Mouse (Mus musculus) ES-Bruce4 (cell line): Measurements from ENCODE around the gene Plcb1. TPM values are rescaled to one million over a fixed set of nuclear protein-coding genes. Genes with fewer than 3 reads are reported as not detected.

ENCODE experiments used
- H3K27ac ChIP-seq: 2 replicates; pipeline ENCODE4 v1.5.1; 2012; ENCODE audit warnings: low read length, inconsistent platforms; ENCODE audit not compliant: insufficient read depth
- H3K27me3 ChIP-seq: 2 replicates; pipeline ENCODE4 v1.6.1; 2012; ENCODE audit warnings: mild to moderate bottlenecking, low read length, inconsistent platforms; ENCODE audit not compliant: control insufficient read depth, poor library complexity, insufficient read depth, severe bottlenecking
- H3K36me3 ChIP-seq: 2 replicates; pipeline ENCODE4 v1.6.1; 2012; ENCODE audit warnings: inconsistent platforms, mild to moderate bottlenecking, low read length, moderate library complexity; ENCODE audit not compliant: control insufficient read depth, poor library complexity, insufficient read depth, severe bottlenecking
- H3K4me1 ChIP-seq: one replicate; pipeline ENCODE4 v1.8.1; 2011; ENCODE audit warnings: low read length; ENCODE audit not compliant: control insufficient read depth, insufficient read depth
- H3K4me3 ChIP-seq: 2 replicates; pipeline ENCODE4 v1.5.1; 2011; ENCODE audit warnings: low read depth, mild to moderate bottlenecking, low read length
- H3K9ac ChIP-seq: 2 replicates; pipeline ENCODE4 v1.6.1; 2012; ENCODE audit warnings: low read depth, mild to moderate bottlenecking, inconsistent platforms; ENCODE audit not compliant: poor library complexity, severe bottlenecking
- H3K9me3 ChIP-seq: replicated peaks from 2 replicates; pipeline ENCODE4 v1.6.1; 2012; ENCODE audit warnings: mild to moderate bottlenecking, low read length, inconsistent platforms; ENCODE audit not compliant: control insufficient read depth, poor library complexity, insufficient read depth, severe bottlenecking
- CTCF ChIP-seq: IDR thresholded peaks from one replicate; pipeline ENCODE4 v1.8.1; 2011; ENCODE audit warnings: low read depth, low read length
- EP300 ChIP-seq: IDR thresholded peaks from 2 replicates; pipeline ENCODE4 v1.6.1; 2011; ENCODE audit warnings: low read depth, low read length; ENCODE audit not compliant: insufficient read depth
- POLR2A ChIP-seq: IDR thresholded peaks from one replicate; pipeline ENCODE4 v1.8.1; 2011; ENCODE audit warnings: low read length; ENCODE audit not compliant: insufficient read depth
- polyA plus RNA-seq: library from polyadenylated mRNA; stranded (reverse); fragments of >200 nt; gene quantifications from 2 replicates; pipeline ENCODE4 v1.2.4, GENCODE M21; 2011; ENCODE audit warnings: low read depth; ENCODE audit not compliant: missing spikeins, insufficient read depth, insufficient read length

The Plcb1 gene
- polyA plus RNA-seq, 1 experiment: 0.19 TPM

DNA sequence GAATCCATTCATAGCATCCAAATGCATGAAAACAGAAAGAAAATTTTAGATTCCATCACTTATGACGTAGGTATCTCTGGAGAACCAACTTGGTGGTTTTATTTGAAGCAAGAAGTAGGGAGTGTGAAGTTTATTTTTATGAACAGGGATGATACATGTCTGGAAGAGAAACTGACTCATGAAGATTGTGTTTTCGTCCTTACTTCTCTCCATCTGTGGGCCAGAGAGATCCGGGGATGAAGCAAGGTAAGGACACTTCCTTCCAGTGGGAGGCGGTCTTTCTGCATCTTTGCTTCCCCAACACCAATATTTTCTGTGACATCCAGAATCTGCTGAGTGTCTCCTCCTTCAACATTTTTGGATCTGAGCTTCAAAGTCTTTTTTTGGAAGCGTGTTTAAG lies 6.0 kb upstream of the Plcb1 start:
- no peak overlapping the region for H3K9ac ChIP-seq
- no peaks in the 10 kb centered on the region for H3K4me1 ChIP-seq
- H3K9me3 ChIP-seq: no peaks in the 10 kb centered on the region
- no peaks in the 10 kb centered on the region for H3K36me3 ChIP-seq
- TF ChIP-seq EP300 (no peak), CTCF (no peak), POLR2A (no peak)
- no peak overlapping the region for H3K4me3 ChIP-seq
- no peaks in the 10 kb centered on the region for H3K27me3 ChIP-seq
- H3K27ac ChIP-seq: no peak overlapping the region

DNA sequence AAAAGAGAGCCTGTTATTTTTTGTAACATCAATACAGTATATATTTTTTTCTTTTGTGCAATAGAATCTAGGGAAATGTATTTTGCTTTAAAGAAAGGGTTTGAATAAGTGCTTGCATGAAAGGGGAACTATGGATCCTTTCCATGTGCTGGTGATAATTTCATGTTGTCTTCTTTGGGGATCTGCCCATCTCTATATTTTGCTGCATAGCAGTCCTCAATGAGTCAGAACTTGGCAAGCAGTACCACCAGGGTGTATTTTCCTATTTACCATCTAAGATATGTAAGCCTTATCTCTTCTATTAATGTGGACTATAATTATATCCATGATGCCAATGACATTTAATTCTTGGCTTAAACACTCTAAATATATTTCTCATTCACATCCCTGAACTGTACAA lies 5.6 kb upstream of the Plcb1 start:
- H3K4me1 ChIP-seq: no peaks in the 10 kb centered on the region
- no peak overlapping the region for H3K27ac ChIP-seq
- no peak overlapping the region for H3K9ac ChIP-seq
- H3K36me3 ChIP-seq: no peaks in the 10 kb centered on the region
- no peaks in the 10 kb centered on the region for H3K9me3 ChIP-seq
- TF ChIP-seq POLR2A (no peak), CTCF (no peak), EP300 (no peak)
- H3K27me3 ChIP-seq: no peaks in the 10 kb centered on the region
- no peak overlapping the region for H3K4me3 ChIP-seq

DNA sequence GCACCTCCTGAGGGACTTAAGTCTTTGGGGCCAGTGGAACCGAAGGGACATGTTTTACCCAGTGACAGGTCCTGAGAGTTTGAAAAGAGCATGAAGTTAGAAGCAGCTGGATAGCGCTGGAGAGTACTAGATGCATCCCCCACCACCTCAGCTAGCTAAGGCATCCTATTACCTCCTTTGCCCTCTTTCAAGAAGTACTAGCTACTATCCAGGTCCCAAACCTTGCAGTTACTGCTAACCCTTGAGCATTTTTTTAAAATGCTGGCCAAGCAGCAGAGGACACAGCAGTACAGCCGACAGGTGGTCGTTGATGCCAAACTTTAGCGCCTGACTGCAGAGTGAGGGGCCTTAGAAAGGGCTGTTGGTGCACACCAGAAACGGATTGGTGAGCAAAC lies 986 bp downstream of the Plcb1 start:
- peak overlapping the region; percentile 54 for H3K9ac ChIP-seq
- H3K4me1 ChIP-seq: no peaks in the 10 kb centered on the region
- peak overlapping the region; percentile 86 for H3K4me3 ChIP-seq
- no peaks in the 10 kb centered on the region for H3K9me3 ChIP-seq
- H3K36me3 ChIP-seq: no peaks in the 10 kb centered on the region
- H3K27me3 ChIP-seq: peaks cover 5% of the 10 kb centered on the region
- TF ChIP-seq POLR2A (no peak), EP300 (no peak), CTCF (no peak)
- no peak overlapping the region for H3K27ac ChIP-seq

DNA sequence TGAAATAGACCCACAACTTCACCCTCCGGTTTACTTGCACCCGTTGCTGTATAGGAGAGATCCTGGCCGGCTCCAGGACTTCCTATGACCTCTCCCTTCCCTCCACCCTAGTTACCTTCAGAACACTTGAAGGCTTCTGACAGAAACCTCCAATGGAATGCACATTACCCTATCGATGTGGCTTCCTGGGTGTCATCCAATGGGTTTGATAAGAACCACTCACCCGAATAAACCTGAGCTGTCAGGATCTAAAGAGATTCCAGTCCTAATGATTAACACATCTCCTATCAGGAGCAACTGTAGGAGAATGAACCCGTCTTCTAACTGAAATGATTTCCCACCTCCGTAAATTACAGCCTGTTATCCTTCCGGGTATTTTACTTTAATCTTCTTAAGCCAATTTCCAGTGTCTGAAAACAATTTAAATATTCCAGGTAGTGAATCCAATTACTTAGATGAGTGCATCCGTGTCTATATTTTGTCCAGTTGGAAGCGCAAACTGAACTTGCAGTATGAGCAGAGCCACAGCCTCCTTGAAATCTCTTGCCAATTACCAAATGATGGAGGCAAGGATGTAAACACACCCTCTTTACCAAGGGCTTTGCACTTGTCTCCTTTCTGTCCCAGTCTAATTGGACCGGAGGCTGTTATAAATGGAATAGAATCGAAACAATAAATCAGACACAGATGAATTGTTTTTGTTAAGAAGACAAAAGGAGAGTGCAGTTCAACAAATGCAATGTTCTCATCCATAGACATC lies 1.6 kb downstream of the Plcb1 start:
- Histone ChIP-seq H3K9ac (no peak overlapping the region), H3K36me3 (no peaks in the 10 kb centered on the region), H3K27ac (no peak overlapping the region), H3K9me3 (no peaks in the 10 kb centered on the region), H3K4me3 (no peak overlapping the region), H3K4me1 (no peaks in the 10 kb centered on the region), H3K27me3 (peaks cover 5% of the 10 kb centered on the region)
- TF ChIP-seq POLR2A (no peak), CTCF (no peak), EP300 (no peak)

DNA sequence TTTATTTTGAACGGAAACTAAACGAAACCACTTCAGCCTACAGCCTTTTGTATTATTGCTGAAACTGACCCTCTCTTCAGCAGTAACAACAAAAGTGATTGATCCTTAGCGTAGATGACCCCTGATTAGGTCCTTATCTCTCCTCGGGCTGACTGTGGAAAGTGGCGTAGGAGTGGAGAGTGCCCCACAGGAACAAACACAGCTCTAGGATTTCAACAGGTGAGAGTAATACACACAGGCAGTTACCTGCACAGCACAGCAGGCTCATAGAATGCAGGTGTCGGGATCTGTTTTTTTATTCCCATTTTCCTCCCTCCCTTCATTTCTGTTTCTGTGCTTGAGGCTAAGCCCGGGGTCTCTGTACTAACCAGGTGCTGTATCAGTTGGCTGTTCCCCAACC lies 7.1 kb downstream of the Plcb1 start:
- no peaks in the 10 kb centered on the region for H3K36me3 ChIP-seq
- H3K27me3 ChIP-seq: no peaks in the 10 kb centered on the region; the same call in 1 of the 2 replicates
- no peak overlapping the region for H3K4me3 ChIP-seq
- H3K4me1 ChIP-seq: no peaks in the 10 kb centered on the region
- no peak overlapping the region for H3K9ac ChIP-seq
- H3K9me3 ChIP-seq: no peaks in the 10 kb centered on the region
- TF ChIP-seq CTCF (no peak), EP300 (no peak), POLR2A (no peak)
- H3K27ac ChIP-seq: no peak overlapping the region

DNA sequence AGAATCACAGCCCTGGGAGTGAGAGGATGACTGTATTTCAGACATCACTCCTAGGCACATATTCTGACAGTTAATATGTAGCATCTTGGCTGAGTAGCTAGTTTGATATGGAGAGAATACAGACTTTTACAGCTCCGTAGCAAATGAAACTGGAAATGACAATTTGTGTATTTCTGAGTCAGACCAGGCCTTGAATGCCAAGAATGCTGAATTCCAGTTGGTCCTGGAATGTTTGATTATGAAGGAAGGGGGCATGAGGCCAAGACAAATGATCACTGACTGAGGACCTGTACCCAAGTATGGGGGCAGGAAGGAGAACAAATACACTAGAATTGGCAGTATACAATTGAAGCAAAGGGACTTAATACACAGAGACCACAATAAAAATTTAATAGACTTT lies 14.4 kb downstream of the Plcb1 start:
- Histone ChIP-seq H3K27me3 (no peaks in the 10 kb centered on the region), H3K27ac (no peak overlapping the region), H3K4me3 (no peak overlapping the region), H3K36me3 (no peaks in the 10 kb centered on the region), H3K9ac (no peak overlapping the region), H3K9me3 (no peaks in the 10 kb centered on the region), H3K4me1 (no peaks in the 10 kb centered on the region)
- TF ChIP-seq POLR2A (no peak), EP300 (no peak), CTCF (no peak)
